Mouse (Mus musculus): ENCODE results near the gene 6430548M08Rik.

The 6430548M08Rik gene

GRCm38 (mm10) chr8:120113758-120114255 is at the start of gene 6430548M08Rik:
TSS of gene 6430548M08Rik (plus strand) at chr8:120114152.
- DNase-seq: peak; percentile 100

GRCm38 (mm10) chr8:120065611-120066010 is 48.3 kb upstream of the 6430548M08Rik start:
- no peak for DNase-seq

GRCm38 (mm10) chr8:120066226-120066625 is 47.7 kb upstream of the 6430548M08Rik start:
- no peak for DNase-seq

- no peak for DNase-seq
Measured at GRCm38 (mm10) chr8:120067936-120068668, 45.9 kb upstream of the 6430548M08Rik start.

GRCm38 (mm10) chr8:120071684-120072083 is 42.3 kb upstream of the 6430548M08Rik start:
- peak; percentile 83 for DNase-seq

- DNase-seq: no peak
Measured at GRCm38 (mm10) chr8:120072259-120072658, 41.7 kb upstream of the 6430548M08Rik start.

- no peak for DNase-seq
Measured at GRCm38 (mm10) chr8:120072827-120073226, 41.1 kb upstream of the 6430548M08Rik start.

- DNase-seq: no peak
Measured at GRCm38 (mm10) chr8:120074516-120074915, 39.4 kb upstream of the 6430548M08Rik start.

GRCm38 (mm10) chr8:120075347-120075746 is 38.6 kb upstream of the 6430548M08Rik start:
- DNase-seq: no peak

GRCm38 (mm10) chr8:120078080-120078479 is 35.9 kb upstream of the 6430548M08Rik start:
- DNase-seq: peak; percentile 73

- no peak for DNase-seq
Measured at GRCm38 (mm10) chr8:120079361-120079760, 34.6 kb upstream of the 6430548M08Rik start.

GRCm38 (mm10) chr8:120083261-120083660 is 30.7 kb upstream of the 6430548M08Rik start:
- no peak for DNase-seq

- DNase-seq: no peak
Measured at GRCm38 (mm10) chr8:120084783-120085182, 29.2 kb upstream of the 6430548M08Rik start.

GRCm38 (mm10) chr8:120089511-120089910 is 24.4 kb upstream of the 6430548M08Rik start:
- DNase-seq: no peak

- DNase-seq: no peak
Measured at GRCm38 (mm10) chr8:120091032-120091431, 22.9 kb upstream of the 6430548M08Rik start.

- DNase-seq: no peak
Measured at GRCm38 (mm10) chr8:120093103-120093502, 20.8 kb upstream of the 6430548M08Rik start.

GRCm38 (mm10) chr8:120094801-120095200 is 19.2 kb upstream of the 6430548M08Rik start:
- peak; percentile 71 for DNase-seq

- no peak for DNase-seq
Measured at GRCm38 (mm10) chr8:120096486-120096885, 17.5 kb upstream of the 6430548M08Rik start.

- DNase-seq: peak; percentile 37
Measured at GRCm38 (mm10) chr8:120100388-120101067, 13.4 kb upstream of the 6430548M08Rik start.

GRCm38 (mm10) chr8:120101068-120101972 is 12.6 kb upstream of the 6430548M08Rik start, which contains the start of gene Zdhhc7:
TSS of gene Zdhhc7 (minus strand) at chr8:120101482.
- peak; percentile 86 for DNase-seq

GRCm38 (mm10) chr8:120103916-120104315 is 10.0 kb upstream of the 6430548M08Rik start:
- no peak for DNase-seq

- no peak for DNase-seq
Measured at GRCm38 (mm10) chr8:120104721-120105272, 9.2 kb upstream of the 6430548M08Rik start.

Data from retina, postnatal 1 day (tissue).